Mouse (Mus musculus): ENCODE measurements around the gene Lrp6.

The Lrp6 gene

DNA sequence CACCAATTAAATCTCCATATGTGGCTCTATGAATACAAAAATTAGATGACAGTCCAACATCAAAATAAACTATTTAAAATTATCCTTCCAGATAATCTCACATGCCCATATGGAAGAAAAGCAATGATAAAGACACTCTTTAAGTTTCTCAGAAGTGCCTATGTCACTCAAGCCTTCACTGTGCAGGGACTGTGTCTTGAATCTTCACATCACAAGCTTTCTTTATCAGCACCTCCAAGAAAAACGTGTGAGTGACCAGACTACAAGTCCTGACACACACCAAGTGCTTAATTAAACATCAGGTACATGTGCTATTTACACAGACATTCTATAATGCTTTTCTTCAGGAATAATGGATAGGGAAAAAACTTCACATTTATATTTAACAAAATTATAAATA, 34.8 kb downstream of the Lrp6 start:
- DNase-seq (ENCODE audit: low spot score), result no peak

DNA sequence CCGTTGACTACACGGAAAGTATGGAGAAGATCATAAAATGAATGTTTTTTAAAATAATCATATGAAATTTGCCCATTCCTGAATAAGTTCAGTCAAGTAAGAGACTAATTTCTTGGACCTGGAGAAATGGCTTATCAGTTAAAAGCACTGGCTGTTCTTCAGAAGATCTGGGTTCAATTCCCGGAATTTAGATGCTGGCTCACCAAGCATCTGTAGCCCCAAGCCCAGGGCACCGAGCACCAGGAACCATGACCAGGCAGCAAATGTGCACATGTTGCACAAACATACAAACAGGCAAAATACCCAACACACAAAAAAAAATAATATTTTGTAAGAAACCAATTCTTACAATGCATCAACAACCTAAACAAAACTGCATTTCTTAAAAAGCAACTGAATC, 37.4 kb downstream of the Lrp6 start:
- no peak for DNase-seq (ENCODE audit: low spot score)

DNA sequence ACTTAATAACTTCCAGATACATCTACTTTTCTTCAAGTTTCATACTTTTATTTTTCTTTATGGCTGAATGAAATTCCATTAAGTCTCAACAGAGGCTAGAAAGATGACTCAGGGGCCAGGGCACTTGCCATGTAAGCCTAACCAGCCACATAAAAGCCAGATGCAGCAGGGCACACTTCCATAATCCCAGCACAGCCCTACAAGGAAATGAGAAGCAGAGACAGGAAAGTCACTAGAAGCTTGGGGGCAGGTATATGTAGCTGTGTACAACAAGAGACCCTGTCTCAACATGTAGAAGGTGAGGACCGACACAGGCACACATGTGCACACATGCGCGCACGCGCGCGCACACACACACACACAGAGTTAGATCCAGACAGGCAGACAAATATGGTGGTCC, 38.4 kb downstream of the Lrp6 start:
- DNase-seq (ENCODE audit: low spot score), result no peak

DNA sequence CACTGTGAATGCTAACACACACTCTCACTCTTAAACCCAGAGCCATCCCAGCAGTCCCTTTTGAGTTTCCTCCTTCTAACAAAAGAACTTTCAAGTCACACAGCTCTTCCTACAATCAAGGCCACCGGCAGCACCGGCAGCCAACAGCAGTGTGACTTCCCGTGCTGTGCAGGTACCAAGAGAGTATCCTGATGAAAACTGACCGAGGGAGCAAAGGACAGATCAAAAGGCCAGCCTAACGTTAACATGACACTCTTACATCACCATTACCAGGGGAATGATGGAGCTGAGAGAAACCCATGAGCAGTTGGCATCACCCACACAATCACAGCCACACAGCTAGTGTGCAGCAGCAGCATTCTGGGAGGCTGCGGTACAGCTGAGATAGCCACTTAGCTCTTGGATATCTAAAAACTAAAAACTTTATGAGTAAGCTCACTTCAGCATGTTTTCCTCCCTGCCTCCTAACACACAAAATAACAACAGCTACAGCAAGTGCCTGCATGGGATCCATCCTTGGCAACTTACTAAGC, 39.1 kb downstream of the Lrp6 start:
- DNase-seq (ENCODE audit: low spot score), result no peak

DNA sequence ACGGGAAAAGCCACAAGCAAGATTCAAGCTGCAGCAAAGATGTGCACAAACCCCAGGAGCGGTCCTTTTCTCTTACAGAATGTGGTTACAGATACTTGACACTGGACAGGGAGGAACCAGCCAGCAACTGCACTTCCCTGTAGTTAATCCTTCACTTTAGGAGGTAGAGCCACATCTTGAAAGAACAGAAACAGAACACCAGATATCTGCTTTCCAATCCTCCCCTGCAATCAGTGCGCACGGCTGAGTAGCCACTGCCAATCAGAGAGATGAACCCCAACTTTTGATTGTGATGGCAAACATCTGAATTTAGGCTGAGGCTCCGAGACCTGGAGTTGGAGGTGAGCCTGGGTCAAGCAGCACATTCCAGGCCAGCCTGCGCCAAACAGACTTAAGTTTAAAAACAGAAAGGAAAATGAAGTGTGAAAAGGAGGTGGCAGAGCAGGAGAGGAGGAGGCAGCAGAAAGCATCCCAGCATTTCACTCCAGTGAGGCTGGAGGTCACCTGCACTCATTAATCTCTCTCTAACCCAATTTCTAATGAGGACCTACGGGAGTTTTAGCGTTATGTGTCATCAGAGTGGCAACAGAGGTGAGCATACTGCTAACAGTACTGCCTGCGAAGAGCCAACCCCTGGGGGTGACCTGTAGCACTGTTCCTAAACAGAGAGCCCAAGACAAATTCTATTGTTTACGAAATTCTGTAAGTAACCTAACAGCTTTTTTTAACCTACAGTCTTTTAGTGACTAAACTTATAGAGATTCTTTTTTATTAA, 39.8 kb downstream of the Lrp6 start:
- DNase-seq (ENCODE audit: low spot score), result no peak

DNA sequence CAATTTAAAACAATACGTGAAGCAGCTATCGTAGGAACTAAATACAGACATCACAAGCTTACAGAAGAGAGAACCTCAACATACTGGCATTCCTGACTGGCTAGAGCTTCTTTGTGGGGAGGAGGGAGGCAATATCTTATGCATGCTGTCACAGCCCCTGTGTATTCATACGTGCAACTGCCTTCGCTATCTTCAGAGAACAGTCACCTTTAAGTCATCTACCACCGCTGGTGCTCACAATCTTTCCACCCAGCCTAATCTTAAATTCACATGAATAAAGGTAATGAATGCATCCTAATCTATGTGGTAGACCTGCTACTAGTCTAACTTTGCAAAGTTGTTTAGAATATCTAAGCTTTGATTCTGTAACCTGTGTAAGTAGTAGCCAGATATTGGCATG, 40.5 kb downstream of the Lrp6 start:
- DNase-seq (ENCODE audit: low spot score), result no peak

DNA sequence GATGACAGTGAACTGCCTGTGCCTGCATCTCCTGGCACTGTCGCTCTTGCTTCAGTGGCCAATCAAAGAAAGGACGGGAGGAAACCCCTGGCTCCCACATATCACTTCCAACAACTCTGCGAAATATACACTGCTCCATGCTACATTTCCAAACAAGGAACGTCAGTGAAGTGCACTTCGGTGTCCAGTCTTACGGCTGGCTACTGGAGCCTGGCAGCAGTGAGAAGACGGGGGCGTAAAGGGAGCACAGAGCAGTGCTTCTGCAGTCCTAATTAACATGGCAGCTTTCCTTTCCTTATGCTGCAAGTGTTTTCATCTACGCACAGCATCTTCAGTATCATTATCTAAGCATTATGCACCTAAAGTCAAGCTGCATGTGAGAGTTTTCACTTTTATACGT, 45.4 kb downstream of the Lrp6 start:
- no peak for DNase-seq (ENCODE audit: low spot score)

DNA sequence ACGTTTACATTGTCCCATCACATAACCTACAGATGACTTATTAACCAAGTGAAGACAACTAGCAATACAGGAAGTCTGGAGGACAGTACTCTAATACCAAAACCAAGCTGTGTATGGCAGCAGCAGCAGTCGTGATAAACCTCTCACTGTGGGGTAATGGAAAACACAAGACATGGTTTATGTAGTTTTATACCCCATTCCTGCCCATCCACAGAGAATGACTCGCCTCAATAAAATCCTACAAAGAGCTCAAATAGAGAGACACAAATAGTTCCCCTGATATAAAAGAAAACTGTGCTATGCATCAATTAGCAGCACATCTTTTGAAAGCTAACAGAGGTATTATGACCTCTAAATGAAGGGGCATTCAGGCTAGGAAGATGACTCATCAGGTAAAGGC, 45.9 kb downstream of the Lrp6 start:
- no peak for DNase-seq (ENCODE audit: low spot score)

DNA sequence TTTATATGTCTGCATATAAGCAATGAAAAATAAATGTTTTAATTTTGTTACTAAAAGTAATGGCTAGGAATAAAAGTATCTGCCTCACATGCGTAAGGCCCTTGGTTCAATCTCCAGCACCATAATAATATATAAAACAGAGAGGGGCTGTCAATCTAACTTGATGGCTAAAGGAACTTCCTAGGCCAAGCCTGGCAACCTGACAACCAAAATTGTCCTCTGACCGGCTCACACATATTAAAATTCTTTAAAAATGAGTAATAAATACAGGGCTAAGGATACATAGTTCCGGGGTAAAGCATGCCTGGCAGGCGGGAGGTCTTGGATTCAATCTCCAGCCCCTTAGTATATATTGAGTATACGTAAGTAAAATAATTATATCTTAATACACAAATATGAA, 48.3 kb downstream of the Lrp6 start:
- DNase-seq (ENCODE audit: low spot score), result no peak

DNA sequence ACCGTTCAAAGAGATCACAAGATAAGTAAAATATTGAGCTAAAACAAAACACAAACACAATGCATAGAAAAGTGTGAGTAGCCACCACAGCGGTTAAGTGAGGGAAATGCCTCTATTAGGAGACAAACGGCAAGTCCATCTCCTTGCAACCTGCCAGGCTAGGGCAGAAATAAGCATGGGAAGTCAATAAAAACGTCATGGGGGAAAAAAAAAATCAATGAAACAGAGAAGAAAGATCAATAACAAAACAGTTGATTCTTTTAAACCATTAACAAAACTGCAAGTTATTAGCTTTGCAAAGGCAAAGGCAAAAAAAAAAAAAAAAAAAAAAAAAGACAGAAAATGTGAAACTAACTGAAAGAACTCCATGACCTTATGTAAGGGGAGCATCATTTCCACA, 49.6 kb downstream of the Lrp6 start:
- no peak for DNase-seq (ENCODE audit: low spot score)

DNA sequence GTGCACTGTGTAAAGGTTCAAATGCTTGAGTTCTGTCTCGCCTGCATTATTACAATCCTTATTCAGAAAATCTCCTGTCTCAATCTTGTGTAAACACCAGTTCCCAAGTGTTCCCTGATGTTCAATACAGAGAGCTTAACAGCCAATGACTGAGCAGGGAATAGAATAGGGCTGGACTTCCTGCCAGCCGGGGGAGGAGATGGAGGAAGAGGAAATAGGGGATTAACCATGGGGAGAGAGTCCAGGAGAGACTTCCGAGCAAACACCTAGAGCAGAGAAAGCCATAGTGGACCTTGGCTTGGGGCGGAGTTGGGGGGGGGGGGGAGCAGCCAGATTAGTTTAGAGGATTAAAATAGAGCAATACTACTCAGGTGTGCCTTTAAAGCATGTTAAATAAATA, 51.3 kb downstream of the Lrp6 start:
- DNase-seq (ENCODE audit: low spot score), result no peak

DNA sequence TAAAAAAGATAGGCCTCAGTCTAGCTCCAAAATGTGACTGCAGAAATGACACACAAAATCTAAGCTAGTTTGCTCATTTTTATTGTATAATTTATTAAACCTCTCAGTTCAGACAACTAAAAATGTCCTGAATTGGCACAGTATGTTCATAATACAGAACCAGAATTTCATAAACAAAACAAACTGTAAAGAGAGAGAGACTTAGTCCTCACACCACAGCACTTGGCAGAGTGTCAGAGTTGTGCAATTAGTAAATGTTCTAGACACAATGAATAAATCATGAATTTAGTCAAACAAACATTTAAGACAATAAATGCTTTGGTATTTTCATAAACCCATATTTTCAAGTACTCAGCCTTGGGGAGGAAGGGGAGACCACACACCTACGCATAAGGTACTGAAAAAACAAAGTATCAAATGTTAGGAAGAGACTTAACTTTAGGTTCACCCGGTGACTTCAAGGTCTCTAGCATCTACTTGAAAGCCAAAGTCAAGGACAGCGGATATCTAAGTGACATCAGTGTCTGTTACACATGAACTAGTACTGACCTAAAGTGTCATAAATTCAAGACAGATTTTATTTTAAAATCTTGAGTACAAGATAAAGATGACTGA, 52.8 kb downstream of the Lrp6 start:
- no peak for DNase-seq (ENCODE audit: low spot score)

DNA sequence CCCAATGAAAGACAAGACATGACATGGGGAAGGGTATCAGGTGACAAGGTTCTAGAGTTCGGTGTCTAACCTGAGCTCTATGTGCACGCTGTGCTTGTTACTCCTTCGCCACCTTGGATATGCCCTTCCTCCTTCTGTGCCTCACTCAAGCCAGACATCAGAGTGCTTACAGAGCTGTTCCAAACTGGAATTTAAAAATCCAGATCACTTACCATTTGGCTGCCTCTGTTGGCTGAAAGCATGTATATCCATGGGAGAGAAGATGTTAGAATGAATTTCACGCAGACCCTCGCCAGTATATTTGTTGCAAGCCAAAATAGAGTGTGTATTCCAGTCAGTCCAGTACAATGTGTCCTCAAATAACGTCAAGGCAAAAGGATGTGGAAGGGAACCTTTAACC, 53.8 kb downstream of the Lrp6 start:
- DNase-seq (ENCODE audit: low spot score), result no peak

DNA sequence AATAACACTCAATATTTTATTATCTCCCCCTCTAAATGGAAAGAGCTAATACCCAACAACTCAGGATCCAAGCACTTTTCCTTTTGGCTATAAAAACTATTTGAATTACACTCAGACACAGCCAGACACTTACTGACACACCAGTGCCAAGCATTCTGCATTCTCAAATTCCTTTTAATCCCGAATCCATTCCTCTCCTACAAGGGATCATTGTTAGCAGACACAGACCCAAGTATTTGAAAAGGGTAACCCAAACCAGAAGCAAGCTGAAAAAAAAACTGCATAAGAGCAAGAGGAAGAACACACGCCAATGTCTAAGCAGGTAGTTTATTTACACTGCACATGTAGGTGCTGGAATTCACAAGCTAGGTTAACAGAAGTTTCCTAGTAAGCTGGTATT, 54.3 kb downstream of the Lrp6 start:
- DNase-seq (ENCODE audit: low spot score), result no peak

DNA sequence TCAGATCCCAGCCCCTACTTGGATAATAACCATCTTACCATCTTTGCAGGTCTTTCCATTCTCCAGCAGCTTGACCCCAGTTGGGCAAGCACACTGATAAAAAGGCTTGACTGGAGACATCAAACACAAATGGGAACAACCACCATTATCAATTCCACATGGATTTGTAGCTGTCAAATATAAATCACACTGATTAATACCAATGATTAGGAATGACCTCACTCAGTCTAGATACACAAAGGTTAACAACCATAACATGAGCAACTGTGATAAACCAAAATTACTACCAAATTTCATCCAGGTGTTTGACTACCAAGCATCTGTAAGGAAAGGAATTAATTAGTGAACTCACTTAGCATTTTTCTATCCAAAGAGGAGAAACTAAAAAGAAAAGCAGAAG, 55.6 kb downstream of the Lrp6 start:
- no peak for DNase-seq (ENCODE audit: low spot score)

DNA sequence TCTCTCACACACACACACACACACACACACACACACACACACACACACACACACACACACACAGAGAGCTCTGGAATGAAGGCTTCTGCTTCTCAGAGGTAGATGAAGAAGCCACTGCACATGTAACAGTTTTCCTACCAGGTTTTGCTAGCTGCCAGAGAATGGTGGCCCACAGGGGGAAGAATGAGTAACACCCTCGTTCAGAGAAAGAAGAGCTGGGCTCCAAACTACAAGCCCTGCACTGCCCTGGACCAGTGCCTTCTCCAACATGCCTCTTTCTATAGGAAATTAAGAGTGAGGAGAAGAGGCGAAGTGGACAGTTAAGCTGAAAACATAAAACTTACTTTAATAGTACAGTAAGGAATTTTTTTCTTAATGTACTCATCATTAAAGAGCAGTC, 56.5 kb downstream of the Lrp6 start:
- DNase-seq (ENCODE audit: low spot score), result no peak

DNA sequence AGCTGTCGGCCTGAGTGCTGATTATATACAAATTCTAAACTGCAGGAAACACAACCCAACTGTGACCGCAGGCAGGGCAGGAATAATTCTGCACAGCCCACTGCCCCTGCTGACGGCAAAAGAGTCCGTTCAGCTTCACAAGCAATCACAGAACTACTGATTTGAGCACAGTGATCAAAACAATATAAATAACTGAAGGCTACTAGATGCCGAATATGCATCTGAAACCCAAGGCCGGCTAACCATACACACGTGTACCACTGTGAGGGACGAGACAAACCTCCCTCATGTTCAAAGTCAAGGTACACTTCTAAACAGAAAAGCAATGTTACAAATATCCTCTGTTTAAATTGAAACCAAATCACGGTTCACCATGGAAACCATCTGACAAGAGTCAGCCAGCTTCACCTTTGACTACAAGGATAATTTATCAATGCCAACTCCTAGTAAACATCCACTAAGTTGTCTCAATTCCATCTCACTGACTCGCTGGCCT, 57.0 kb downstream of the Lrp6 start:
- no peak for DNase-seq (ENCODE audit: low spot score)

DNA sequence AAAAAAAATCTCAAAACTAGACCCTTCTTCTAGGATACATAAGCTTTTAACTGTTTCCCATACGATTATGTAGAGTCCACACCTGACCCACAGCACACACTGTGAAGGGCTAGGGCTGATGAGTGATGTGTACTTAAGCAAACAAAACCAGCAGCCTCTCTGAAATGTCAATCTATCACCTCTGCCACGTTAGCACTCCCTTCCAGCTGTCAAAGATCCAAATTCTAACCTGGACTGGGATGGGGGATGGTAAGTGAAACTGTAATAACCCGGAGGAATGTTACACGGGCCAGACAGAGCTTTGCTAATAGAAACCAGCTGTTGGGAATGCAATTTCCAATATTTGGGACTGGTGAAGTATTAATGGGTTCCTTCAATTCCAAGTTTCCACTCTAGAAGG, 61.9 kb downstream of the Lrp6 start:
- no peak for DNase-seq (ENCODE audit: low spot score)

DNA sequence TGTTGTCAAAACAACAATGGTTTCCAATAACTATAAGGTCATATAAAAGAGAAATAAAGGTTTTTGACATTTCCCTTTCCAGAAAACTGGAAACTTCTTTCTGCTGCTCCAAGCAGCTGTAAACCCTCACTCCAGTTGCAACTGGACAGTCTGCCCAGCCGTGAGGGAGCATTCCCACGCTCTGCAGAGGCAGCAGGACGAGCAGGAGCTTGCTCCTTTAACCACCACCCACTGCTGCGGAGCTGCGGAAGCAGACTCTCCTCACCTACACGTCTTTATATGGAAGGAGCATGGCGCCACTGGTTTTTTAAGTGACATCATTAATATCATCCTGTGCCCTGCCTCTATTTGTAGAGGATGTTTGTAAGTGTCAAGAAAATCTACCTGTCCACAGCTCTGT, 64.4 kb downstream of the Lrp6 start:
- DNase-seq (ENCODE audit: low spot score), result no peak

DNA sequence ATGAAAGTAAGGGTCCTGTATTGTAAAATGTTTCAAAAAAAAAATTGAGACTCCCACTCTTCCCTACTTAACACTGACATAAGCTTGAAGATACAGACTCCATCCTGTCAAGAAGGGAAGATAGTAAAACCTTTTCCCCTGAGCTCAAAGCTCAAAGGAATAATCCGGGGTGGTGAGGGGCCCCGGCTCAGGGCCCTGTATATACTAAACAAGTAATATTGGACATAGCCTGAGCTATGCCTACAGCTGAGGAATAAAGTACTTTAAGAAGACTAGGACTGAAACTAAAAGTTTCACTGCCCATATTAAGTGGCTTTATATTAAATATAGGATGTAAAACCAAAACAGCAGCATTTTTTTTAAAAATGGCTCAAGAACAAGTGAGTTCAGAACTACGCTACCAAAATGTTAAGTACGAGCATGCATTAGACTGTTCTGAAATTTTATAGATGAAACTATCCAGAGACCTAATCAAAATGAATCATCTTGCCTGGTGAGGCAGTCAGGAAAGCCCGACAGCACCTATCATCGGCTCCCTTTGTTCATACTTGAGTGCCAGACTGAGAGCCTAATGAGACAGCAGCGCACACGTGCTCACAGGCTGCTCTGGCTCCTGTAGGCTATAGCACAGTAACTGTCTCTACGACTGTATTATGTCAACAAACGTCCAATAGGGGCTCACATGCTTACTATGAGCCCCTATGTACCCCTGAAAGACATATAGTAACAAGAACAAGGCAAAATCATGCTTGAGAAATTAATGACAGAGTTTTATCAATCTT, 66.2 kb downstream of the Lrp6 start:
- DNase-seq (ENCODE audit: low spot score), result no peak

DNA sequence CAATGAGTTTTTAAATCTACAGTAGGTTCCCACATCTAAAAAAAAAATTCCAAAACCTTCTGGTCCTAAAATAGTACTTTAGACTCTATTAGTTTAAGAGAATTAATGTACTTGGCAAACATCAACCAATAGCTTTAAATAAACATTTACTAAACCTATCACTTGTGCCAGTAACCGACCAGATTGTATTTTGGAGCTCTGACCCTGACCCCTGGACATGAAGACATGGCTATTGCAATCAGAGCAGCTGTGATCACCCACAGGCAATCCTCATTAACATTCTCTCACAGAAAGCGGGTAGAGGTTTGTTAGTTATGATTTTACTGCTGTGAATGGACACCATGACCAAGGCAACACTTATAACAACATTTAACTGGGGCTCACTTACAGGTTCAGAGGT, 67.7 kb downstream of the Lrp6 start:
- no peak for DNase-seq (ENCODE audit: low spot score)

DNA sequence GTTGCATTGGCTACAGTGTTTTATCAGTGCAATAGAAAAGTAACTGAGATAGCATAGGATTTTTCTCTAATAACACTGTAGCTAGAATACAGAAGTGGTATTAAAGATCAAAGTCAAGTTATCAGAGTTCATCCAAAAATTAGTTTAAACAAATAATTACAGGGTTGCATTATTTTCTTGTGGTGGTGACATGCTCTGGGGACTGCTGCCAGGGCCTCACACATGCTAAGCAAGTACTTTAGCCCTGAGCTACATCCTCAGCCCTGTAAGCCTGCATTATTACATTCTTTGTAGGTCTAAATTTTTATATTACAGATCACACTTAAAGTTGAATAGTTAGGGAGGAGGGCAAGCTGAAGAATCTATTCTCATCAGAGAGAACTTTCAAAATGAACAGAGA, 68.2 kb downstream of the Lrp6 start:
- DNase-seq (ENCODE audit: low spot score), result no peak
